26 mouse cellular contexts compared by ENCODE assay signal in genomic region chr5:91618661-91619173, GRCm38 (mm10).
DNase-seq lines count a peak whose midpoint lies in the region; ATAC-seq and TF ChIP-seq lines count a peak whose summit lies in the region.
"Had no signal": no experiment of that assay in that cellular context is flagged by ENCODE, and none has a peak within 500 bp of the region (broad histone marks: within the 10 kb centered on the region; RNA-seq: fewer than 3 reads in every experiment).

No protein-coding gene starts in this region.

- no peak overlapping the region for H3K4me2 ChIP-seq in intestine, postnatal 0 days (replicated peaks; ENCODE audit: low read depth)
- H3K4me2 ChIP-seq in stomach, postnatal 0 days (replicated peaks; ENCODE audit: low read depth), result no peak overlapping the region
- no peak overlapping the region for H3K4me2 ChIP-seq in forebrain, embryonic 12.5 days
- H3K4me2 ChIP-seq: embryonic facial prominence, embryonic 13.5 days; forebrain, embryonic 13.5 days; heart, embryonic 11.5 days; hindbrain, embryonic 12.5 days; hindbrain, embryonic 15.5 days had no signal

- TF ChIP-seq EP300 in stomach, postnatal 0 days (optimal IDR thresholded peaks at IDR 0.05), result no peak

- H3K9ac ChIP-seq in intestine, postnatal 0 days (ENCODE audit: low read depth, low read length), result no peak overlapping the region
- H3K9ac ChIP-seq in stomach, postnatal 0 days (ENCODE audit: low read length), result no peak overlapping the region
- no peak overlapping the region for H3K9ac ChIP-seq in forebrain, embryonic 12.5 days
- H3K9ac ChIP-seq: embryonic facial prominence, embryonic 13.5 days; forebrain, embryonic 13.5 days; hindbrain, embryonic 12.5 days; hindbrain, embryonic 15.5 days had no signal

- WGBS in intestine, postnatal 0 days, result 29% methylated on average over 4 of the region's 4 CpGs
- WGBS in stomach, postnatal 0 days, result 45% methylated on average over 4 of the region's 4 CpGs
- 80% methylated on average over 4 of the region's 4 CpGs for WGBS in forebrain, embryonic 12.5 days

- peak; percentile 5 for DNase-seq in G1E (ENCODE audit: low spot score)
- peak; percentile 24 for DNase-seq in stomach, postnatal 0 days (ENCODE audit: low spot score)
- no peak for DNase-seq in embryo, embryonic 9.5 days (ENCODE audit: extremely low spot score)
- no peak for DNase-seq in layer of hippocampus, adult 8-10 months (ENCODE audit: low spot score in 2 of 2)
- DNase-seq: adrenal gland, adult 8-10 months; adrenal gland, postnatal 25 days; B cell, adult 2 months; cerebellum, adult 18-20 months; cerebellum, adult 9-10 months; cerebellum, postnatal 14 days; gastrocnemius, adult 2 months; gastrocnemius, postnatal 14 days; heart, adult 11 months had no signal

- H3K4me3 ChIP-seq in G1E (ENCODE audit: low read depth, low read length), result no peak overlapping the region
- no peak overlapping the region for H3K4me3 ChIP-seq in brown adipose tissue, adult 24 weeks (ENCODE audit: insufficient read depth, low read depth, low read length)
- H3K4me3 ChIP-seq in intestine, postnatal 0 days (ENCODE audit: low read depth, low read length), result no peak overlapping the region
- no peak overlapping the region for H3K4me3 ChIP-seq in stomach, postnatal 0 days (ENCODE audit: low read depth, low read length)
- no peak overlapping the region for H3K4me3 ChIP-seq in forebrain, embryonic 12.5 days (replicated peaks)
- H3K4me3 ChIP-seq: embryonic facial prominence, embryonic 10.5 days; embryonic facial prominence, embryonic 13.5 days; erythroblast, embryonic 14.5 days; forebrain, embryonic 13.5 days; gastrocnemius, adult 2 months; hindbrain, embryonic 12.5 days; hindbrain, embryonic 15.5 days had no signal

- no peak for TF ChIP-seq CTCF in G1E (IDR thresholded peaks at IDR 0.05; ENCODE audit: low read depth, low read length)
- TF ChIP-seq CTCF in intestine, postnatal 0 days (IDR thresholded peaks at IDR 0.05; ENCODE audit: low read depth), result no peak
- TF ChIP-seq CTCF in stomach, postnatal 0 days (IDR thresholded peaks at IDR 0.05; ENCODE audit: low read depth), result no peak

- peak overlapping the region; percentile 36 for H3K27ac ChIP-seq in brown adipose tissue, adult 24 weeks (replicated peaks; ENCODE audit: low read depth, low read length)
- no peak overlapping the region for H3K27ac ChIP-seq in intestine, postnatal 0 days (ENCODE audit: low read depth, low read length)
- H3K27ac ChIP-seq in stomach, postnatal 0 days (replicated peaks), result 0 out of 2 replicates have a peak overlapping the region, but pooled peaks have one; percentile 24
- H3K27ac ChIP-seq in forebrain, embryonic 12.5 days, result no peak overlapping the region
- H3K27ac ChIP-seq: embryonic facial prominence, embryonic 10.5 days; embryonic facial prominence, embryonic 13.5 days; forebrain, embryonic 13.5 days; gastrocnemius, adult 2 months; hindbrain, embryonic 12.5 days; hindbrain, embryonic 15.5 days had no signal

- peaks cover 23% of the 10 kb centered on the region for H3K36me3 ChIP-seq in G1E (replicated peaks)
- no peaks in the 10 kb centered on the region; the same call in 1 of the 2 replicates for H3K36me3 ChIP-seq in intestine, postnatal 0 days (ENCODE audit: control insufficient read depth, insufficient read depth)
- H3K36me3 ChIP-seq in stomach, postnatal 0 days (ENCODE audit: control insufficient read depth, insufficient read depth, low read length), result no peaks in the 10 kb centered on the region
- no peaks in the 10 kb centered on the region for H3K36me3 ChIP-seq in forebrain, embryonic 12.5 days (replicated peaks)
- H3K36me3 ChIP-seq: embryonic facial prominence, embryonic 13.5 days; hindbrain, embryonic 12.5 days; hindbrain, embryonic 15.5 days had no signal

- H3K4me1 ChIP-seq in G1E (ENCODE audit: insufficient read depth, low read depth, low read length), result peaks cover 15% of the 10 kb centered on the region
- H3K4me1 ChIP-seq in brown adipose tissue, adult 24 weeks (ENCODE audit: control insufficient read depth, insufficient read depth, insufficient read length, low read length), result peaks cover 3% of the 10 kb centered on the region; the same call in 1 of the 2 replicates
- 0 out of 2 replicates have a peak, but pooled peaks cover 5% of the 10 kb centered on the region for H3K4me1 ChIP-seq in intestine, postnatal 0 days (replicated peaks; ENCODE audit: control insufficient read depth, insufficient read depth, low read length)
- no peaks in the 10 kb centered on the region; the same call in 1 of the 2 replicates for H3K4me1 ChIP-seq in stomach, postnatal 0 days (replicated peaks; ENCODE audit: control insufficient read depth, insufficient read depth)
- no peaks in the 10 kb centered on the region for H3K4me1 ChIP-seq in forebrain, embryonic 12.5 days
- H3K4me1 ChIP-seq: forebrain, embryonic 13.5 days; hindbrain, embryonic 12.5 days; hindbrain, embryonic 15.5 days had no signal

- peak; percentile 37 for ATAC-seq in G1E (ENCODE audit: extremely low read depth, insufficient number of reproducible peaks, low FRiP score, poor library complexity, severe bottlenecking)
- peak; percentile 19; the same call in 1 of the 2 replicates for ATAC-seq in intestine, postnatal 0 days
- no peak for ATAC-seq in stomach, postnatal 0 days (ENCODE audit: low FRiP score, low TSS enrichment)
- no peak for ATAC-seq in forebrain, embryonic 12.5 days (ENCODE audit: low FRiP score)
- ATAC-seq: activated CD4-positive, CD25-positive, alpha-beta regulatory T cell, adult 4 months; forebrain, embryonic 13.5 days; forebrain, embryonic 16.5 days had no signal

- H3K27me3 ChIP-seq in G1E (ENCODE audit: insufficient read depth, low read length), result no peaks in the 10 kb centered on the region
- H3K27me3 ChIP-seq in intestine, postnatal 0 days (replicated peaks; ENCODE audit: control insufficient read depth, insufficient read depth, low read length), result no peaks in the 10 kb centered on the region
- H3K27me3 ChIP-seq in stomach, postnatal 0 days (ENCODE audit: control insufficient read depth, insufficient read depth, low read length), result no peaks in the 10 kb centered on the region
- no peaks in the 10 kb centered on the region for H3K27me3 ChIP-seq in forebrain, embryonic 12.5 days
- H3K27me3 ChIP-seq: CH12.LX; embryonic facial prominence, embryonic 13.5 days; forebrain, embryonic 13.5 days; hindbrain, embryonic 12.5 days; hindbrain, embryonic 15.5 days had no signal

- no peaks in the 10 kb centered on the region for H3K9me3 ChIP-seq in G1E (replicated peaks)
- no peaks in the 10 kb centered on the region for H3K9me3 ChIP-seq in intestine, postnatal 0 days (ENCODE audit: control insufficient read depth)
- H3K9me3 ChIP-seq in stomach, postnatal 0 days (ENCODE audit: control insufficient read depth, low read length), result no peaks in the 10 kb centered on the region
- no peaks in the 10 kb centered on the region for H3K9me3 ChIP-seq in forebrain, embryonic 12.5 days
- H3K9me3 ChIP-seq: embryonic facial prominence, embryonic 10.5 days; embryonic facial prominence, embryonic 13.5 days; forebrain, embryonic 13.5 days; hindbrain, embryonic 12.5 days; hindbrain, embryonic 15.5 days had no signal

Comparison
In these comparisons a context has a peak if more than half of its experiments do, and no peak if none do; other contexts are left out.
1. ATAC-seq: peak in G1E (single experiment) and intestine, postnatal 0 days (single experiment); none in stomach, postnatal 0 days (single experiment) and forebrain, embryonic 12.5 days (single experiment).
2. DNase-seq: peak in G1E (single experiment) and stomach, postnatal 0 days (single experiment); none in embryo, embryonic 9.5 days (single experiment) and layer of hippocampus, adult 8-10 months (0 of 2).
3. H3K27ac ChIP-seq: peak in brown adipose tissue, adult 24 weeks (single experiment) and stomach, postnatal 0 days (single experiment); none in intestine, postnatal 0 days (single experiment) and forebrain, embryonic 12.5 days (single experiment).